Mouse (Mus musculus): ENCODE data around the gene Lmntd2. TPM values are rescaled to one million over a fixed set of nuclear protein-coding genes. Genes with fewer than 3 reads are reported as not detected.
"Not testable (repeated sequence)": the region's sequence is repeated elsewhere in the genome, so short reads cannot be mapped to it uniquely, and the experiment has no call there.

Gene Lmntd2
- 1.3 and 1.4 TPM in 2 replicates for polyA plus RNA-seq (2016; fragmentation: Nextera tagmentation; extraction: Ambion mirVana)

DNA sequence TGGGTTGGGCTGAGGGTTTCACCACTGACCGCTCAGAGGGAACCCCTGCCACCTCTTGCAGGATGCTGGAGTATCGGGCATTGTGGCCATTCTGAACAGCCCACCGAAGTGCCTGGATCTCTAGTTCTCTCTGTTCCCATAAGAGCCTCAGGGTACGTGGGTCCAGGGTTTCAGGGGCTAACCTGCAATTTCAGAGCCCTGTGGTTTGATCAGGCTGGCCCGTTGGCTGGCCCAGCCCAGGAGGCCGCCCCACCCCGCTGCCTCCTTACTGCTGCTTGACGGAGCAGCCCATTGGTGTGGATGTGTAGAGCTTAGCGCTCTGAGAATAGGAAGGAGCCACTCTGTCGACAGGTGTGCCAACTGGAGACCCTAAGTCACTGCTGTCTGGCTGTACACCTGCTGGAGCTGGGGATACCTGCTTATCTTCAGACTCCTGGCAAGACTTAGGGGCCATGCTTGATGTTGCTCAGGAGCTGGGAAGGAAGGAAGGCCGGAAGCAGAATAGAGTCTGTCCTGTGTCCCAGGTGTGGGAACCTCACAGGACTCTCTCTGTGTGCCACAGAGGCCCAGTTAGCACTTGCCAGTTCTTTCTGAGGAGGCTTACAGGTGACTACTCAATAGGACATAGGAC is at the start of gene Lmntd2:
TSS of gene Lmntd2 (minus strand) at position 476 of the 631 bp plus-strand sequence.
- Histone ChIP-seq H3K27ac (ENCODE audit: poor library complexity, severe bottlenecking) (peak within 1 kb of the TSS; percentile 65; the same call in 1 of the 2 replicates), H3K4me2 (peak within 1 kb of the TSS; percentile 83), H3K9me3 (replicated peaks) (no peaks in the 10 kb centered on the region), H3K4me1 (replicated peaks) (peaks cover 18% of the 10 kb centered on the region), H3K9ac (peak within 1 kb of the TSS; percentile 76; the same call in 1 of the 2 replicates), H3K27me3 (replicated peaks) (peaks cover 10% of the 10 kb centered on the region; the same call in 1 of the 2 replicates), H3K4me3 (peak within 1 kb of the TSS; percentile 74), H3K36me3 (0 out of 2 replicates have a peak, but pooled peaks cover under 1% of the 10 kb centered on the region)
- WGBS: 92% methylated on average over 11 of the region's 11 CpGs
- ATAC-seq (ENCODE audit: insufficient number of reproducible peaks, low FRiP score): no peak

GRCm38 (mm10) chr7:141263640-141264039 is 49.8 kb upstream of the Lmntd2 start:
- no peak overlapping the region for H3K9ac ChIP-seq
- peaks cover 58% of the 10 kb centered on the region for H3K36me3 ChIP-seq
- H3K4me3 ChIP-seq: no peak overlapping the region
- ATAC-seq (ENCODE audit: insufficient number of reproducible peaks, low FRiP score): no peak
- 86% methylated on average over 13 of the region's 13 CpGs for WGBS
- H3K4me2 ChIP-seq: no peak overlapping the region
- H3K27ac ChIP-seq (ENCODE audit: poor library complexity, severe bottlenecking): no peak overlapping the region
- no peaks in the 10 kb centered on the region for H3K9me3 ChIP-seq (replicated peaks)
- peaks cover 8% of the 10 kb centered on the region for H3K4me1 ChIP-seq (replicated peaks)
- H3K27me3 ChIP-seq (replicated peaks): 0 out of 2 replicates have a peak, but pooled peaks cover 2% of the 10 kb centered on the region

- H3K4me3 ChIP-seq: no peak overlapping the region
- no peaks in the 10 kb centered on the region for H3K27me3 ChIP-seq (replicated peaks)
- peaks cover 8% of the 10 kb centered on the region for H3K4me1 ChIP-seq (replicated peaks)
- no peak overlapping the region for H3K4me2 ChIP-seq
- H3K36me3 ChIP-seq: peaks cover 80% of the 10 kb centered on the region
- no peaks in the 10 kb centered on the region for H3K9me3 ChIP-seq (replicated peaks)
- no peak overlapping the region for H3K9ac ChIP-seq
- 92% methylated on average over 3 of the region's 3 CpGs for WGBS
- H3K27ac ChIP-seq (ENCODE audit: poor library complexity, severe bottlenecking): no peak overlapping the region
- no peak for ATAC-seq (ENCODE audit: insufficient number of reproducible peaks, low FRiP score)
Observed at GRCm38 (mm10) chr7:141261480-141261879, 47.6 kb upstream of the Lmntd2 start.

DNA sequence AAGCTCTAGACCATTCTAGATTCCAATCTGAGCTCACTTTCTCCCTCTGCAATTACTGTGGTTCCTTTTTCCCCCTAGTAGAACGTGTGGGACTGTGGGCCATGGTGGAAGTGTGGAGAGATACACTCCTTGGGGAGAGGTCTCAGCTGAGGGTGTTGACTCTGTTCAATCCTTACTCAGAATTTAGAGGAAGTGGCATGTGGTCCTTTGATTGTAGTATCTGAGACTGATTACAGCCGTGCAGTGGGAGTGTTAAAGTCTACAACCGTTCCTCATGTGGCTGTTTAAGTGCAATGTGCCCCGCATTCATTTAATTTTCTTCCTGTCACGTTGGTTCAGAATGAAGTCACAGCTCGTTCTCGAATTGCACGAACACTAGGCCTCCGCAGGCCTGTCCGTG is 42.3 kb upstream of the Lmntd2 start:
- WGBS: 82% methylated on average over 10 of the region's 10 CpGs
- Histone ChIP-seq H3K9ac (no peak overlapping the region), H3K4me3 (no peak overlapping the region), H3K27me3 (replicated peaks) (no peaks in the 10 kb centered on the region), H3K27ac (ENCODE audit: poor library complexity, severe bottlenecking) (no peak overlapping the region), H3K9me3 (replicated peaks) (no peaks in the 10 kb centered on the region), H3K4me1 (replicated peaks) (no peaks in the 10 kb centered on the region), H3K4me2 (no peak overlapping the region), H3K36me3 (peaks cover 93% of the 10 kb centered on the region)
- ATAC-seq (ENCODE audit: insufficient number of reproducible peaks, low FRiP score): no peak

DNA sequence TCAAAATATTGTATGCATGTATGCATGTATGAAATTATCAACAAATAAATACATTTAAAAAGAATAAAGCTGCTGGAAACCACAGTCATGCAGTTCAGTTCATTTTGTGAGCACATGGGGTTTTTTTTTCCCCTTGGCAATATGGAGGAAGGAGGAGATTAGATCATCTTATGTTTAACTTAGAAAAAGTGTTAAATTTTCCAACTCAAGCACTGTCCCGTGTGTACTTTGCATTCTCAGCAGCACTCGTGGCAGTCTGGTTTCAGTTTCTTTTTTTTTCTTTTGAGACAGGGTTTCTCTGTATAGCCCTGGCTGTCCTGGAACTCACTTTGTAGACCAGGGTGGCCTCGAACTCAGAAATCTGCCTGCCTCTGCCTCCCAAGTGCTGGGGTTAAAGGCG is 36.6 kb upstream of the Lmntd2 start:
- not testable (repeated sequence) for H3K9me3 ChIP-seq (replicated peaks); H3K27ac ChIP-seq (ENCODE audit: poor library complexity, severe bottlenecking); H3K4me2 ChIP-seq; H3K9ac ChIP-seq; H3K27me3 ChIP-seq (replicated peaks); ATAC-seq (ENCODE audit: insufficient number of reproducible peaks, low FRiP score); H3K4me3 ChIP-seq; H3K4me1 ChIP-seq (replicated peaks)
- peaks cover 95% of the 10 kb centered on the region for H3K36me3 ChIP-seq
- 86% methylated on average over 4 of the region's 4 CpGs for WGBS

GRCm38 (mm10) chr7:141231551-141231950 is 17.7 kb upstream of the Lmntd2 start:
- Histone ChIP-seq H3K27ac (ENCODE audit: poor library complexity, severe bottlenecking) (no peak overlapping the region), H3K4me1 (replicated peaks) (peaks cover 23% of the 10 kb centered on the region), H3K36me3 (peaks cover 56% of the 10 kb centered on the region), H3K27me3 (replicated peaks) (no peaks in the 10 kb centered on the region), H3K4me2 (no peak overlapping the region), H3K9ac (no peak overlapping the region), H3K4me3 (no peak overlapping the region), H3K9me3 (replicated peaks) (no peaks in the 10 kb centered on the region)
- no peak for ATAC-seq (ENCODE audit: insufficient number of reproducible peaks, low FRiP score)
- WGBS: 91% methylated on average over 10 of the region's 10 CpGs

DNA sequence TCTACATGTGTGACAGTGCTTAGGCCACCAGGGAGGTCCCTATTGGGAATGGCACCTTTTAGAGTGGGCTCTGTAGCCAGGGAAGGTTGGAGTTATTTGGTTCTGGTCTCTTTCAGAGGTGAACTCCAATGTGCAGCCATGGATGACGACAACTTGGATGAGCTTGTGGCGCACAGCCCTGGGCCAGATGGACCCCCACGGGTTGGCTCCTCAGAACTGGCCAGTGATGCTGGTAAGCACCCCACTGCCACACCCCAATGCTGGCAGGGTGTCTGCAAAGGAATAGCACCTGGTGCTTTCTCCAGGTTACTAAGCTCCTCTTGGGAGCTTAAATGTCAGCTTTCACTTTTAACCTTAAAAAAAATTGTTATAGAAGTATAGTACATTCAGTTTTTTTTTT is 17.2 kb upstream of the Lmntd2 start:
- Histone ChIP-seq H3K4me1 (replicated peaks) (peaks cover 23% of the 10 kb centered on the region), H3K27ac (ENCODE audit: poor library complexity, severe bottlenecking) (no peak overlapping the region), H3K4me2 (no peak overlapping the region), H3K9ac (no peak overlapping the region), H3K36me3 (peaks cover 53% of the 10 kb centered on the region), H3K4me3 (no peak overlapping the region), H3K9me3 (replicated peaks) (no peaks in the 10 kb centered on the region), H3K27me3 (replicated peaks) (no peaks in the 10 kb centered on the region)
- no peak for ATAC-seq (ENCODE audit: insufficient number of reproducible peaks, low FRiP score)
- WGBS: 96% methylated on average over 3 of the region's 3 CpGs

DNA sequence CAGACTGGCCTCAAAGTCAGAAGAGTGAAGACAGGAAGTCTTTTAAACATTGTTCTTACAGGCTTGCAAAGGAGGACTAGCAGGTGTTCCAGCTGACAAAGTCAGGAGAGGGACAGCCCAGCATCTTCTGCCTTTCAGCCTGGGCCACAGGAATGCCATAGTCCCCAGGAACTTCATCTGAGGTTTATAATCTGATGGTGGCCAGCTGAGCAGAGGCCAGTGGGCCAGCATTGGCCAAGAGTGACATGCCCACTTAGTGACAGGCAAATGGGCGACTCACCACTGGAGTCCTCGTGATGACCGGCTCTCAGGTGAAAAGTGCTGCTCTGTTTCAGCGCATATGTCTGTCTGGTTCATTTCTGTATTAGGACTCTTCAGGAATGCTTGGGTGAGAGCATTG is 16.7 kb upstream of the Lmntd2 start:
- WGBS: 89% methylated on average over 4 of the region's 4 CpGs
- peaks cover 47% of the 10 kb centered on the region for H3K36me3 ChIP-seq
- ATAC-seq (ENCODE audit: insufficient number of reproducible peaks, low FRiP score): no peak
- H3K27me3 ChIP-seq (replicated peaks): no peaks in the 10 kb centered on the region
- H3K9ac ChIP-seq: no peak overlapping the region
- no peaks in the 10 kb centered on the region for H3K9me3 ChIP-seq (replicated peaks)
- H3K4me2 ChIP-seq: peak overlapping the region; percentile 89; the same call in 1 of the 2 replicates
- H3K4me3 ChIP-seq: no peak overlapping the region
- H3K4me1 ChIP-seq (replicated peaks): peaks cover 23% of the 10 kb centered on the region
- no peak overlapping the region for H3K27ac ChIP-seq (ENCODE audit: poor library complexity, severe bottlenecking)

DNA sequence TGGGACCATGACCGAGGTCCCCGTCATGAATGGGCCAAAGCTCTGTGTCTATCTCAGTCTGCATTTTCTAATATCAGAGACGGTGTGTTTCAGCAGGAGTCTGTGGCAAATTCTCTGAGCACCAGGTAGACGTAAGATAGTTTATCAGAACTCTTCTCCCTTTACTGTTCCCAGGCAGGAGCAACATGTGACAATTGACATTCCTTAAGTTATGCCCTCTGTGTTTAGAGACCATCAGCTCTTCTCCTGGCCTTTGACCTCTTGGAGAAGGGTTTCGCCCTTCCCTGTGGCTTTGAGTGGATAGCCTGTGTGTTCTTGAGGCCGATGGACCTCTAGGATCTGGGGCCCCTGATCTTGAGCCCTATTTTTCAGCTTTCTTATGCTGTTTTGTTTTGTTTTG is 15.8 kb upstream of the Lmntd2 start:
- ATAC-seq (ENCODE audit: insufficient number of reproducible peaks, low FRiP score): no peak
- no peak overlapping the region for H3K27ac ChIP-seq (ENCODE audit: poor library complexity, severe bottlenecking)
- peaks cover 23% of the 10 kb centered on the region for H3K4me1 ChIP-seq (replicated peaks)
- H3K9ac ChIP-seq: peak overlapping the region; percentile 97
- no peaks in the 10 kb centered on the region for H3K27me3 ChIP-seq (replicated peaks)
- H3K4me3 ChIP-seq: peak overlapping the region; percentile 92
- H3K4me2 ChIP-seq: peak overlapping the region; percentile 89
- WGBS: 56% methylated on average over 6 of the region's 6 CpGs
- H3K36me3 ChIP-seq: peaks cover 39% of the 10 kb centered on the region
- H3K9me3 ChIP-seq (replicated peaks): no peaks in the 10 kb centered on the region

- H3K9me3 ChIP-seq (replicated peaks): no peaks in the 10 kb centered on the region
- H3K4me2 ChIP-seq: peak within 1 kb of the TSS; percentile 89
- H3K4me1 ChIP-seq (replicated peaks): peaks cover 23% of the 10 kb centered on the region
- H3K27me3 ChIP-seq (replicated peaks): no peaks in the 10 kb centered on the region
- H3K9ac ChIP-seq: peak within 1 kb of the TSS; percentile 97
- H3K27ac ChIP-seq (ENCODE audit: poor library complexity, severe bottlenecking): peak within 1 kb of the TSS; percentile 83
- peaks cover 27% of the 10 kb centered on the region for H3K36me3 ChIP-seq
- under 1% methylated on average over 76 of the region's 76 CpGs for WGBS
- H3K4me3 ChIP-seq: peak within 1 kb of the TSS; percentile 92
- ATAC-seq (ENCODE audit: insufficient number of reproducible peaks, low FRiP score): peak; percentile 91
Observed at GRCm38 (mm10) chr7:141228279-141229067, 14.6 kb upstream of the Lmntd2 start, which contains the start of gene Phrf1. Gene Phrf1, plus strand, starts transcription at chr7:141228784.

DNA sequence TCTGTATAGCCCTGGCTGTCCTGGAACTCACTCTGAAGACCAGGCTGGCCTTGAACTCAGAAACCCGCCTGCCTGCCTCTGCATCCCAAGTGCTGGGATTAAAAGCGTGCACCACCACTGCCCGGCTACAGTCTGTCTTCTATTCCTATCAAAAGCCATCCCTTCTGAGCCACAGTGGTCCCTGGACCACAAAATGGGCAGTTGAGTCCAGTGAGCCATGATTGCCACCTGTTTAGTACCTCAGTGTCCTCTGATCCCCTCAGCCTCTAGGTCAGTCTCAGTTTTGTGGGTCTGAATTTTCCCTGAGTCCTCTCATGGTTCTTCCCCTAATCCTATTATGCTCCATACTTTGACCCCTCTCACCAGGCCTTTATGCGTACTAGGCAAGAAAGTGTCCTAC is 13.9 kb upstream of the Lmntd2 start:
- H3K4me2 ChIP-seq: peak overlapping the region; percentile 89

More for the DNA sequence above, 13.9 kb upstream of the Lmntd2 start:
- 78% methylated on average over 4 of the region's 4 CpGs for WGBS
- Histone ChIP-seq H3K9me3 (replicated peaks) (no peaks in the 10 kb centered on the region), H3K4me3 (peak overlapping the region; percentile 92; the same call in 1 of the 2 replicates), H3K27ac (ENCODE audit: poor library complexity, severe bottlenecking) (no peak overlapping the region), H3K4me1 (replicated peaks) (peaks cover 27% of the 10 kb centered on the region), H3K9ac (peak overlapping the region; percentile 34), H3K27me3 (replicated peaks) (no peaks in the 10 kb centered on the region), H3K36me3 (peaks cover 20% of the 10 kb centered on the region)
- ATAC-seq (ENCODE audit: insufficient number of reproducible peaks, low FRiP score): peak; percentile 0; the same call in 1 of the 2 replicates

Data from heart, embryonic 12.5 days (tissue).